Comparison of ENCODE assay signal across 18 mouse cellular contexts in the genomic region with DNA sequence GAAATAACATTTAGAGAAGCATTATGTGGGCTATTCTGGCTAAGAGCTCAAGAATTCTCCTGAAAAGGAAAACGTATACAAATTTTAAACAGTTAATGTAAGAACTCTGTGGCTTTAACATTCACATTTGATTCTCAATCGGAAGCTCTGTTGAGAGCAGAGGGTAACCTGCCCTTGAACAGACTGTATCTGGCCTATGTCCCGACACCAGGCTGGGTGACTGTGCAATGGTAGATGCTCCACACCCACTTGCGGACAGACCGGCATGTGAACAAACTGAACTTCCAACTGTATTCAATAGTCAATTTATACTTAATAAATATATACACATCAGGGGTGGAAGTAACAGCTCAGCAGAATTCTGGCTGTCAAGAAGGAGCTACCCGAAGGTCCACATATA.
A peak's percentile ranks its signal among the peaks of the same experiment; 100 is the strongest.
DNase-seq lines count a peak whose midpoint lies in the region; ATAC-seq lines count a peak whose summit lies in the region.
"Had no signal": no experiment of that assay in that cellular context is flagged by ENCODE, and none has a peak within 500 bp of the region (broad histone marks: within the 10 kb centered on the region; RNA-seq: fewer than 3 reads in every experiment).

No protein-coding gene starts in this region.

- H3K4me3 ChIP-seq in heart, embryonic 10.5 days, result no peak overlapping the region
- no peak overlapping the region for H3K4me3 ChIP-seq in heart, embryonic 14.5 days (ENCODE audit: control insufficient read depth in 1 of 2, insufficient read depth in 1 of 2, low read depth in 1 of 2, low read length in 2 of 2)
- no peak overlapping the region for H3K4me3 ChIP-seq in neural tube, embryonic 15.5 days (replicated peaks)
- H3K4me3 ChIP-seq: embryonic facial prominence, embryonic 10.5 days; gastrocnemius, adult 2 months; hindbrain, embryonic 12.5 days; intestine, embryonic 15.5 days had no signal

- H3K27me3 ChIP-seq in heart, embryonic 10.5 days (ENCODE audit: insufficient read depth, poor library complexity, severe bottlenecking), result no peaks in the 10 kb centered on the region
- H3K27me3 ChIP-seq in heart, embryonic 14.5 days (ENCODE audit: control insufficient read depth, insufficient read depth, low read length), result no peaks in the 10 kb centered on the region
- H3K27me3 ChIP-seq in neural tube, embryonic 15.5 days (replicated peaks), result no peaks in the 10 kb centered on the region
- H3K27me3 ChIP-seq: CH12.LX; hindbrain, embryonic 12.5 days; intestine, embryonic 15.5 days; Patski had no signal

- intact Hi-C loops in heart, postnatal 25 days (cut with DNase I), result no loop called here
- intact Hi-C loops in heart, postnatal 14 days (cut with DNase I), result no loop called here

- H3K4me2 ChIP-seq in heart, embryonic 14.5 days (ENCODE audit: low read length), result peak overlapping the region; percentile 11
- H3K4me2 ChIP-seq in neural tube, embryonic 15.5 days, result no peak overlapping the region
- H3K4me2 ChIP-seq: hindbrain, embryonic 12.5 days; intestine, embryonic 15.5 days had no signal

- 68% methylated on average over 6 of the region's 6 CpGs for WGBS in heart, embryonic 10.5 days
- 45% methylated on average over 6 of the region's 6 CpGs for WGBS in heart, embryonic 14.5 days
- 95% methylated on average over 6 of the region's 6 CpGs for WGBS in neural tube, embryonic 15.5 days

- no peak for ATAC-seq in heart, embryonic 14.5 days (ENCODE audit: insufficient number of reproducible peaks, insufficient read depth, low FRiP score, low read depth)
- no peak for ATAC-seq in neural tube, embryonic 15.5 days (ENCODE audit: low FRiP score)
- ATAC-seq: activated CD4-positive, CD25-positive, alpha-beta regulatory T cell, adult 4 months; forebrain, embryonic 14.5 days; intestine, embryonic 15.5 days; Patski had no signal

- peaks cover 13% of the 10 kb centered on the region; the same call in 1 of the 2 replicates for H3K36me3 ChIP-seq in heart, embryonic 10.5 days
- H3K36me3 ChIP-seq in heart, embryonic 14.5 days (ENCODE audit: control insufficient read depth, insufficient read depth, low read length), result peaks cover 18% of the 10 kb centered on the region
- no peaks in the 10 kb centered on the region for H3K36me3 ChIP-seq in neural tube, embryonic 15.5 days

- H3K9ac ChIP-seq in heart, embryonic 14.5 days (ENCODE audit: low read length), result no peak overlapping the region
- H3K9ac ChIP-seq in neural tube, embryonic 15.5 days (replicated peaks), result no peak overlapping the region
- H3K9ac ChIP-seq: hindbrain, embryonic 12.5 days; intestine, embryonic 15.5 days had no signal

- DNase-seq in heart, embryonic 10.5 days (ENCODE audit: low spot score), result no peak
- no peak for DNase-seq in heart, postnatal 25 days (ENCODE audit: low spot score)
- no peak for DNase-seq in heart, postnatal 14 days
- peak; percentile 11 for DNase-seq in neural tube, embryonic 10.5 days (ENCODE audit: extremely low spot score, low spot score)
- DNase-seq: cerebellum, adult 2 months; cerebellum, postnatal 10 days; gastrocnemius, adult 2 months; gastrocnemius, postnatal 25 days; kidney, adult 18-20 months had no signal

- H3K27ac ChIP-seq in heart, embryonic 10.5 days, result peak overlapping the region; percentile 44
- H3K27ac ChIP-seq in heart, embryonic 14.5 days (replicated peaks in 1 of 2; ENCODE audit: control insufficient read depth in 1 of 2, insufficient read depth in 1 of 2, low read depth in 2 of 2, low read length in 2 of 2), result peak overlapping the region; percentile 25 to 74; a peak in 3 of 4 replicates
- H3K27ac ChIP-seq in neural tube, embryonic 15.5 days (replicated peaks), result no peak overlapping the region
- H3K27ac ChIP-seq: embryonic facial prominence, embryonic 10.5 days; gastrocnemius, adult 2 months; hindbrain, embryonic 12.5 days; intestine, embryonic 15.5 days had no signal

- H3K4me1 ChIP-seq in heart, embryonic 10.5 days, result peaks cover 19% of the 10 kb centered on the region
- H3K4me1 ChIP-seq in heart, embryonic 14.5 days (ENCODE audit: control insufficient read depth in 2 of 2, insufficient read depth in 2 of 2, low read length in 2 of 2), result peaks cover 11 to 42% of the 10 kb centered on the region in 2 experiments
- peaks cover 31% of the 10 kb centered on the region for H3K4me1 ChIP-seq in neural tube, embryonic 15.5 days

- H3K9me3 ChIP-seq in heart, embryonic 10.5 days, result no peaks in the 10 kb centered on the region
- H3K9me3 ChIP-seq in heart, embryonic 14.5 days (ENCODE audit: control insufficient read depth, low read length), result no peaks in the 10 kb centered on the region
- H3K9me3 ChIP-seq in neural tube, embryonic 15.5 days (replicated peaks), result no peaks in the 10 kb centered on the region
- H3K9me3 ChIP-seq: embryonic facial prominence, embryonic 10.5 days; hindbrain, embryonic 12.5 days; intestine, embryonic 15.5 days had no signal
